ENCODE assay signal across 12 mouse cellular contexts in the genomic region with DNA sequence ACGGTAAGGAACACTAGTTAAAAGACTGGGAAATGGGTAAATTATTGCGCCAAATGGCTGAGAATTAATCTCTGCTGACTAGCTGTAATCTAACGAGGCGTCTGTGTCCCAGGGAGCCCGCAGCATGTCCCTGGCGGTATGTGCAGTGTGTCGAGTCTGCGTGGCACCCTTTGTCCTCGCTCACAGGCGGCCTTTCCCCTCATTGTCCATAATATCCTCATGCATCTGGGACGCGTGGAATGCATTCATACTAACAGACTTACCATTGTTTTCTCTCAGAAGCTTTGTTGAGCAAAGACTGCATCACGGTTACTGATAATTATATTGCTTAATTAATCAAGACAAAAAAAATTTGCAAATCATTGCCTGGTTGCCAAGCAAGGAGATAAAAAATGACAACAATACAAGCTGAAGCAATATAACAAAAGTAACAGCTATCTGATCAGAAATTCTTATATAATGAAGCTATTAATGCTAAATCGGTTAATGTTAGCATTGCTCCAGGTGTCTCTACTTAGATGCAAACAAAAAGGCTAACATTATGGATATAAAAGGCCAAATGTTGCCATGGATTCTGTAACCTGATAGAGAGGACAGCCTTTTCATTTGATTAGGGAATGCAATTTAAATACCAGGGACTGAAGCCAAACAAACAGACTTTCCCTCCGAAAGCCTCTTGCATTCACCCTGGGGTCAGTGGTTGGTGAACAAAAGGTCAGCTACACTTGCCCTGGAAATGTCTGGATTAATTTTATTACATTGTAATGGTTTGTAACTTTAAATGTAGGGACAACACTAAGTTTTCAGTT.
DNase-seq lines count a peak whose midpoint lies in the region; ATAC-seq lines count a peak whose summit lies in the region.
"Had no signal": no experiment of that assay in that cellular context is flagged by ENCODE, and none has a peak within 500 bp of the region (broad histone marks: within the 10 kb centered on the region; RNA-seq: fewer than 3 reads in every experiment).

No protein-coding gene starts in this region.

- H3K4me1 ChIP-seq in intestine, embryonic 14.5 days (replicated peaks; ENCODE audit: control insufficient read depth, insufficient read depth, low read length), result no peaks in the 10 kb centered on the region
- H3K4me1 ChIP-seq in intestine, embryonic 16.5 days (ENCODE audit: control insufficient read depth, insufficient read depth, low read length), result no peaks in the 10 kb centered on the region
- H3K4me1 ChIP-seq in hindbrain, embryonic 11.5 days (replicated peaks; ENCODE audit: control insufficient read depth, insufficient read depth, low read length), result 0 out of 2 replicates have a peak, but pooled peaks cover 2% of the 10 kb centered on the region
- H3K4me1 ChIP-seq in midbrain, embryonic 16.5 days (ENCODE audit: control insufficient read depth, insufficient read depth, low read length), result peaks cover 18% of the 10 kb centered on the region
- H3K4me1 ChIP-seq: liver, embryonic 13.5 days; stomach, embryonic 15.5 days had no signal

- peak; percentile 47 for DNase-seq in intestine, embryonic 14.5 days (ENCODE audit: low spot score)
- DNase-seq in embryo, embryonic 11 days, result peak; percentile 71
- DNase-seq in hindbrain, embryonic 11.5 days (ENCODE audit: low spot score), result peak; percentile 74
- no peak for DNase-seq in adrenal gland, postnatal 36 days
- no peak for DNase-seq in heart, adult 8-10 months (ENCODE audit: low spot score)
- DNase-seq in cerebellum, adult 8-10 months, result no peak
- DNase-seq: gastrocnemius, postnatal 25 days; liver, embryonic 13.5 days had no signal

- no peak overlapping the region for H3K9ac ChIP-seq in intestine, embryonic 14.5 days (ENCODE audit: low read length)
- H3K9ac ChIP-seq in intestine, embryonic 16.5 days (ENCODE audit: low read depth, low read length), result no peak overlapping the region
- 0 out of 2 replicates have a peak overlapping the region, but pooled peaks have one; percentile 12 for H3K9ac ChIP-seq in hindbrain, embryonic 11.5 days (ENCODE audit: low read depth, low read length)
- H3K9ac ChIP-seq in midbrain, embryonic 16.5 days (ENCODE audit: low read depth, low read length), result peak overlapping the region; percentile 21; the same call in 1 of the 2 replicates
- H3K9ac ChIP-seq: liver, embryonic 13.5 days; stomach, embryonic 15.5 days had no signal

- no peak for ATAC-seq in intestine, embryonic 14.5 days (replicated peaks; ENCODE audit: low FRiP score, low TSS enrichment, low read depth)
- no peak for ATAC-seq in intestine, embryonic 16.5 days
- ATAC-seq in hindbrain, embryonic 11.5 days (ENCODE audit: low FRiP score), result peak; percentile 93
- peak; percentile 89 for ATAC-seq in midbrain, embryonic 16.5 days

- 62% methylated on average over 15 of the region's 15 CpGs for WGBS in intestine, embryonic 14.5 days
- 59% methylated on average over 15 of the region's 15 CpGs for WGBS in intestine, embryonic 16.5 days
- WGBS in hindbrain, embryonic 11.5 days, result 26% methylated on average over 15 of the region's 15 CpGs
- 8% methylated on average over 15 of the region's 15 CpGs for WGBS in midbrain, embryonic 16.5 days

- no peak overlapping the region for H3K4me3 ChIP-seq in intestine, embryonic 14.5 days (ENCODE audit: low read depth, low read length)
- no peak overlapping the region for H3K4me3 ChIP-seq in intestine, embryonic 16.5 days (ENCODE audit: low read length)
- H3K4me3 ChIP-seq in hindbrain, embryonic 11.5 days (ENCODE audit: low read depth, low read length), result no peak overlapping the region
- H3K4me3 ChIP-seq in midbrain, embryonic 16.5 days (ENCODE audit: low read depth, low read length), result no peak overlapping the region
- H3K4me3 ChIP-seq: liver, embryonic 13.5 days; megakaryocyte, embryonic 14.5 days; stomach, embryonic 15.5 days had no signal

- H3K4me2 ChIP-seq in intestine, embryonic 14.5 days (ENCODE audit: low read length), result no peak overlapping the region
- no peak overlapping the region for H3K4me2 ChIP-seq in intestine, embryonic 16.5 days (ENCODE audit: low read depth, low read length)
- 0 out of 2 replicates have a peak overlapping the region, but pooled peaks have one; percentile 11 for H3K4me2 ChIP-seq in hindbrain, embryonic 11.5 days (replicated peaks; ENCODE audit: low read depth, low read length)
- H3K4me2 ChIP-seq in midbrain, embryonic 16.5 days (ENCODE audit: low read length), result peak overlapping the region; percentile 18; the same call in 1 of the 2 replicates
- H3K4me2 ChIP-seq: liver, embryonic 13.5 days; stomach, embryonic 15.5 days had no signal

- H3K9me3 ChIP-seq in intestine, embryonic 14.5 days (ENCODE audit: control insufficient read depth, low read length), result no peaks in the 10 kb centered on the region
- H3K9me3 ChIP-seq in intestine, embryonic 16.5 days (ENCODE audit: control insufficient read depth, low read length), result no peaks in the 10 kb centered on the region
- H3K9me3 ChIP-seq in hindbrain, embryonic 11.5 days (ENCODE audit: control insufficient read depth, low read length), result no peaks in the 10 kb centered on the region
- no peaks in the 10 kb centered on the region for H3K9me3 ChIP-seq in midbrain, embryonic 16.5 days (replicated peaks; ENCODE audit: control insufficient read depth, low read length, poor library complexity, severe bottlenecking)
- H3K9me3 ChIP-seq: liver, embryonic 13.5 days; megakaryocyte, embryonic 14.5 days; stomach, embryonic 15.5 days had no signal

- H3K27ac ChIP-seq in intestine, embryonic 14.5 days (ENCODE audit: low read depth), result no peak overlapping the region
- no peak overlapping the region for H3K27ac ChIP-seq in intestine, embryonic 16.5 days (ENCODE audit: low read length)
- peak overlapping the region; percentile 67 for H3K27ac ChIP-seq in hindbrain, embryonic 11.5 days (ENCODE audit: low read depth, low read length)
- H3K27ac ChIP-seq in midbrain, embryonic 16.5 days (ENCODE audit: low read length), result peak overlapping the region; percentile 62
- H3K27ac ChIP-seq: liver, embryonic 13.5 days; stomach, embryonic 15.5 days had no signal

- no peaks in the 10 kb centered on the region for H3K36me3 ChIP-seq in intestine, embryonic 14.5 days (ENCODE audit: control insufficient read depth, insufficient read depth, low read length)
- 0 out of 2 replicates have a peak, but pooled peaks cover 2% of the 10 kb centered on the region for H3K36me3 ChIP-seq in intestine, embryonic 16.5 days (ENCODE audit: control insufficient read depth, insufficient read depth, low read length)
- H3K36me3 ChIP-seq in hindbrain, embryonic 11.5 days (ENCODE audit: control insufficient read depth, insufficient read depth, low read length), result no peaks in the 10 kb centered on the region
- peaks cover 3% of the 10 kb centered on the region; the same call in 1 of the 2 replicates for H3K36me3 ChIP-seq in midbrain, embryonic 16.5 days (ENCODE audit: control insufficient read depth, insufficient read depth, low read length)
- H3K36me3 ChIP-seq: stomach, embryonic 15.5 days had no signal

- H3K27me3 ChIP-seq in intestine, embryonic 14.5 days (replicated peaks; ENCODE audit: control insufficient read depth, insufficient read depth, low read length), result no peaks in the 10 kb centered on the region
- H3K27me3 ChIP-seq in intestine, embryonic 16.5 days (replicated peaks; ENCODE audit: control insufficient read depth, insufficient read depth, low read length), result no peaks in the 10 kb centered on the region
- H3K27me3 ChIP-seq in hindbrain, embryonic 11.5 days (ENCODE audit: control insufficient read depth, insufficient read depth, low read length), result no peaks in the 10 kb centered on the region
- H3K27me3 ChIP-seq in midbrain, embryonic 16.5 days (ENCODE audit: control insufficient read depth, insufficient read depth, low read depth, low read length), result no peaks in the 10 kb centered on the region
- H3K27me3 ChIP-seq: liver, embryonic 13.5 days; megakaryocyte, embryonic 14.5 days; stomach, embryonic 15.5 days had no signal

Comparison
In these comparisons a context has a peak if more than half of its experiments do, and no peak if none do; other contexts are left out.
1. ATAC-seq: peak in hindbrain, embryonic 11.5 days (single experiment) and midbrain, embryonic 16.5 days (single experiment); none in intestine, embryonic 14.5 days (single experiment) and intestine, embryonic 16.5 days (single experiment).
2. DNase-seq: peak in intestine, embryonic 14.5 days (single experiment), embryo, embryonic 11 days (single experiment) and hindbrain, embryonic 11.5 days (single experiment); none in adrenal gland, postnatal 36 days (0 of 2), heart, adult 8-10 months (single experiment) and cerebellum, adult 8-10 months (single experiment).
3. H3K27ac ChIP-seq: peak in hindbrain, embryonic 11.5 days (single experiment) and midbrain, embryonic 16.5 days (single experiment); none in intestine, embryonic 14.5 days (single experiment) and intestine, embryonic 16.5 days (single experiment).
4. H3K4me2 ChIP-seq: peak in hindbrain, embryonic 11.5 days (single experiment) and midbrain, embryonic 16.5 days (single experiment); none in intestine, embryonic 14.5 days (single experiment) and intestine, embryonic 16.5 days (single experiment).
5. H3K9ac ChIP-seq: peak in hindbrain, embryonic 11.5 days (single experiment) and midbrain, embryonic 16.5 days (single experiment); none in intestine, embryonic 14.5 days (single experiment) and intestine, embryonic 16.5 days (single experiment).